Mouse (Mus musculus): ENCODE data around the gene Ubr3. TPM values are rescaled to one million over a fixed set of nuclear protein-coding genes. Genes with fewer than 3 reads are reported as not detected.

Gene Ubr3
- polyA plus RNA-seq, 1 experiment: 23.0 TPM

- TF ChIP-seq GATA1 (IDR thresholded peaks at IDR 0.05; ENCODE audit: low read length): no peak
These were observed 92.2 kb downstream of the Ubr3 start for GRCm38 (mm10) chr2:69989224-69989623.

- TF ChIP-seq GATA1 (IDR thresholded peaks at IDR 0.05; ENCODE audit: low read length): no peak
These were observed 93.6 kb downstream of the Ubr3 start for GRCm38 (mm10) chr2:69990647-69991046.

- no peak for TF ChIP-seq GATA1 (IDR thresholded peaks at IDR 0.05; ENCODE audit: low read length)
These were observed 97.7 kb downstream of the Ubr3 start for GRCm38 (mm10) chr2:69994779-69995178.

- TF ChIP-seq GATA1 (IDR thresholded peaks at IDR 0.05; ENCODE audit: low read length): peak; percentile 60
These were observed 102.2 kb downstream of the Ubr3 start for GRCm38 (mm10) chr2:69999097-69999770.

- TF ChIP-seq GATA1 (IDR thresholded peaks at IDR 0.05; ENCODE audit: low read length): no peak
These were observed 103.3 kb downstream of the Ubr3 start for GRCm38 (mm10) chr2:70000316-70000715.

GRCm38 (mm10) chr2:70006492-70006891 is 109.4 kb downstream of the Ubr3 start:
- no peak for TF ChIP-seq GATA1 (IDR thresholded peaks at IDR 0.05; ENCODE audit: low read length)

GRCm38 (mm10) chr2:70012941-70013340 is 115.9 kb downstream of the Ubr3 start:
- TF ChIP-seq GATA1 (IDR thresholded peaks at IDR 0.05; ENCODE audit: low read length): no peak

- no peak for TF ChIP-seq GATA1 (IDR thresholded peaks at IDR 0.05; ENCODE audit: low read length)
These were observed 121.2 kb downstream of the Ubr3 start for GRCm38 (mm10) chr2:70018236-70018635.

- no peak for TF ChIP-seq GATA1 (IDR thresholded peaks at IDR 0.05; ENCODE audit: low read length)
These were observed 127.4 kb downstream of the Ubr3 start for GRCm38 (mm10) chr2:70024454-70024853.

GRCm38 (mm10) chr2:70025711-70026110 is 128.7 kb downstream of the Ubr3 start:
- TF ChIP-seq GATA1 (IDR thresholded peaks at IDR 0.05; ENCODE audit: low read length): no peak

GRCm38 (mm10) chr2:70031472-70031871 is 134.4 kb downstream of the Ubr3 start:
- no peak for TF ChIP-seq GATA1 (IDR thresholded peaks at IDR 0.05; ENCODE audit: low read length)

- TF ChIP-seq GATA1 (IDR thresholded peaks at IDR 0.05; ENCODE audit: low read length): no peak
These were observed 137.8 kb downstream of the Ubr3 start for GRCm38 (mm10) chr2:70034895-70035294.

- TF ChIP-seq GATA1 (IDR thresholded peaks at IDR 0.05; ENCODE audit: low read length): no peak
These were observed 138.3 kb downstream of the Ubr3 start for GRCm38 (mm10) chr2:70035358-70035757.

GRCm38 (mm10) chr2:70037221-70037620 is 140.2 kb downstream of the Ubr3 start:
- no peak for TF ChIP-seq GATA1 (IDR thresholded peaks at IDR 0.05; ENCODE audit: low read length)

- no peak for TF ChIP-seq GATA1 (IDR thresholded peaks at IDR 0.05; ENCODE audit: low read length)
These were observed 141.7 kb downstream of the Ubr3 start, which contains the start of gene Myo3b for GRCm38 (mm10) chr2:70038752-70039151. Gene Myo3b, plus strand, starts transcription at chr2:70039126.

- no peak for TF ChIP-seq GATA1 (IDR thresholded peaks at IDR 0.05; ENCODE audit: low read length)
These were observed 147.4 kb downstream of the Ubr3 start for GRCm38 (mm10) chr2:70044466-70044865.

- no peak for TF ChIP-seq GATA1 (IDR thresholded peaks at IDR 0.05; ENCODE audit: low read length)
These were observed 150.8 kb downstream of the Ubr3 start for GRCm38 (mm10) chr2:70047868-70048267.

GRCm38 (mm10) chr2:70053803-70054202 is 156.8 kb downstream of the Ubr3 start:
- no peak for TF ChIP-seq GATA1 (IDR thresholded peaks at IDR 0.05; ENCODE audit: low read length)
